Mouse (Mus musculus) forebrain, embryonic 12.5 days (tissue): ENCODE measurements around the gene Dlg2. TPM values are rescaled to one million over a fixed set of nuclear protein-coding genes. Genes with fewer than 3 reads are reported as not detected.

ENCODE experiments used
- ATAC-seq: fragments of 200-750 bp; cut with Nextera tagmentation; 2 replicates; pipeline ENCODE4 v1.8.0; 2017; ENCODE audit warnings: moderate TSS enrichment; ENCODE audit not compliant: low FRiP score
- H3K27ac ChIP-seq: fragments of 300-500 bp; sonication (generic); 2 replicates; pipeline ENCODE4 v1.5.1; 2016; ENCODE audit warnings: mild to moderate bottlenecking
- H3K27me3 ChIP-seq: fragments of 300-500 bp; sonication (generic); 2 replicates; pipeline ENCODE4 v1.6.1; 2016; ENCODE audit warnings: mild to moderate bottlenecking
- H3K36me3 ChIP-seq: fragments of 300-500 bp; sonication (generic); replicated peaks from 2 replicates; pipeline ENCODE4 v1.6.1; 2016; ENCODE audit warnings: mild to moderate bottlenecking
- H3K4me1 ChIP-seq: fragments of 300-500 bp; sonication (generic); 2 replicates; pipeline ENCODE4 v1.6.1; 2016
- H3K4me2 ChIP-seq: fragments of 300-500 bp; sonication (generic); 2 replicates; pipeline ENCODE4 v1.6.1; 2016; ENCODE audit warnings: mild to moderate bottlenecking, moderate library complexity
- H3K4me3 ChIP-seq: fragments of 300-500 bp; sonication (generic); replicated peaks from 2 replicates; pipeline ENCODE4 v1.5.1; 2016; ENCODE audit warnings: mild to moderate bottlenecking
- H3K9ac ChIP-seq: fragments of 300-500 bp; sonication (generic); 2 replicates; pipeline ENCODE4 v1.6.1; 2016; ENCODE audit warnings: mild to moderate bottlenecking
- H3K9me3 ChIP-seq: fragments of 300-500 bp; sonication (generic); 2 replicates; pipeline ENCODE4 v1.6.1; 2016
- WGBS: fragments of 180-500 bp; shearing (Covaris S2); methylation state at CpG from one replicate; pipeline ENCODE4 v1.1.7; 2016; 5-methylcytosine and 5-hydroxymethylcytosine counted together
- polyA plus RNA-seq: library from polyadenylated mRNA; unstranded; fragments of >200 nt; fragmentation: Nextera tagmentation; extraction: Ambion mirVana; gene quantifications from 2 replicates; pipeline ENCODE4 v1.2.1, GENCODE M21; 2016

Dlg2 gene
- polyA plus RNA-seq, 1 experiment from 2014 or later, result 6.5 TPM

DNA sequence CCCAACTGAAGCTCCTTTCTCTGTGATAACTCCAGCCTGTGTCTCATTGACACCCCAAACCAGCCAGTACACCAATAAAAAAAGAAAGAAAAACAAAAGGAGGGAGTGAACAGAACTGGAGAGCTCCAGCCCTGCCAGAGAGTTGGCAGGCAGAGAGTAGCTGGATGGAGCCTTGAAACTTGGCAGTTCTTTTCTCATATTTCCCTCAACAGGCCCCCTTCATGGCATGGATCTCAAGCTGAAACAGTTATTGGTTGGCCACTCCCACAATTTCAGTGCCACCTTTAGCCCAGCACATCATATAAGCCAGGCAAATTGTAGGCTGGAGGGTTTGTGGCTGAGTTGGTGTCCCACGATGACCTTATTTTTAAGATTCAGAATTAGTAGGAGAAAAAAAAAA lies 2015.8 kb downstream of the Dlg2 start:
- no peak overlapping the region for H3K27ac ChIP-seq
- H3K4me2 ChIP-seq, result no peak overlapping the region
- H3K9me3 ChIP-seq, result no peaks in the 10 kb centered on the region
- no peak overlapping the region for H3K9ac ChIP-seq
- no peak overlapping the region for H3K4me3 ChIP-seq
- H3K27me3 ChIP-seq, result no peaks in the 10 kb centered on the region
- no peaks in the 10 kb centered on the region for H3K4me1 ChIP-seq
- no peaks in the 10 kb centered on the region for H3K36me3 ChIP-seq
- 97% methylated on average over 1 of the region's 1 CpGs for WGBS
- ATAC-seq, result no peak

DNA sequence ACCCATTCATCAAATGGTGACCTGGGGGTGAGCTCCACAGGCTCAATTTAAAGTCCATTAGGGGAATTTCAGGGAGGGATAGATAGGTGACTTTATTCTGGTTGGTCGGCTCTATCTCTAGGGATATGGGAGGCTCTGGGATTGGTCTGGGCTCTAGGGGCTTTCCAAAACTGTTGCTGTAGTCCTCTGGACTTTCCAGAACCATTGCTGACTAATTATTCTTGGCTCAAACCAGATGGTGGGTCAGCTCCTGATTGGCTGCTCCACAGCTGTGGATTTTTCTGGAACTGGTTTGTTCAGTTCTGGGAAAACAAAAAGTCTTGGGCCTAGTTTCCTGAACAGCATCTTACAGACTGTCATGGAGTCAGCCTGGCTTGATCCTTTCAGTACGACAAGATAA lies 2017.0 kb downstream of the Dlg2 start:
- Histone ChIP-seq H3K4me2 (no peak overlapping the region), H3K27me3 (no peaks in the 10 kb centered on the region), H3K4me1 (no peaks in the 10 kb centered on the region), H3K9me3 (no peaks in the 10 kb centered on the region), H3K4me3 (no peak overlapping the region), H3K36me3 (no peaks in the 10 kb centered on the region), H3K9ac (no peak overlapping the region), H3K27ac (no peak overlapping the region)
- WGBS, result 89% methylated on average over 2 of the region's 2 CpGs
- ATAC-seq, result no peak

Other genes starting within 250 kb of the Dlg2 start
- gene Ccdc83, start 210.9 kb upstream of the Dlg2 start, polyA plus RNA-seq, result not detected in 2 replicates
- 0.67 and 1.0 TPM in 2 replicates for gene Sytl2, start 174.4 kb upstream of the Dlg2 start, polyA plus RNA-seq
- gene Ccdc89, start 50.1 kb upstream of the Dlg2 start, polyA plus RNA-seq, result 2.4 and 2.6 TPM in 2 replicates
- 58.3 and 61.5 TPM in 2 replicates for gene Crebzf, start 33.9 kb upstream of the Dlg2 start, polyA plus RNA-seq
- 113 and 119 TPM in 2 replicates for gene Tmem126a, start 19.4 kb upstream of the Dlg2 start, polyA plus RNA-seq
- gene Tmem126b, start 671 bp upstream of the Dlg2 start, polyA plus RNA-seq, result 33.0 and 36.7 TPM in 2 replicates